Mouse (Mus musculus) gastrocnemius, adult 2 months (tissue): ENCODE measurements around the gene Kmt2d. TPM values are rescaled to one million over a fixed set of nuclear protein-coding genes. Genes with fewer than 3 reads are reported as not detected.

Source experiments
- DNase-seq: peaks from one replicate; pipeline ENCODE4 v3.0.0; 2022
- H3K27ac ChIP-seq: fragments of 200-600 bp; 2 replicates; pipeline ENCODE4 v1.8.1; 2022; ENCODE audit warnings: mild to moderate bottlenecking
- H3K4me3 ChIP-seq: fragments of 200-600 bp; 2 replicates; pipeline ENCODE4 v1.8.1; 2022; ENCODE audit warnings: mild to moderate bottlenecking, moderate library complexity
- CTCF ChIP-seq: fragments of 200-600 bp; IDR thresholded peaks from 2 replicates; pipeline ENCODE4 v1.8.1; 2022; ENCODE audit warnings: antibody characterized with exemption, mild to moderate bottlenecking, moderate library complexity
- intact Hi-C: fragments of 180-260 bp; cut with DNase I; formaldehyde crosslinking; loops from one replicate; pipeline ENCODE4 v1.15.1; 2025
- total RNA-seq, 2 experiments: library from RNA; stranded (reverse); gene quantifications; 2 replicates each; pipeline ENCODE4 v1.2.3; 2021

Kmt2d gene
- total RNA-seq, 2 experiments from 2014 or later: 53.6 to 56.3 TPM

- DNase-seq: no peak
- TF ChIP-seq CTCF: no peak
- Histone ChIP-seq H3K27ac (no peak overlapping the region), H3K4me3 (no peak overlapping the region)
- intact Hi-C loops: no loop called here
Observed at GRCm38 (mm10) chr15:98863451-98863958, 7.5 kb downstream of the Kmt2d start.

DNA sequence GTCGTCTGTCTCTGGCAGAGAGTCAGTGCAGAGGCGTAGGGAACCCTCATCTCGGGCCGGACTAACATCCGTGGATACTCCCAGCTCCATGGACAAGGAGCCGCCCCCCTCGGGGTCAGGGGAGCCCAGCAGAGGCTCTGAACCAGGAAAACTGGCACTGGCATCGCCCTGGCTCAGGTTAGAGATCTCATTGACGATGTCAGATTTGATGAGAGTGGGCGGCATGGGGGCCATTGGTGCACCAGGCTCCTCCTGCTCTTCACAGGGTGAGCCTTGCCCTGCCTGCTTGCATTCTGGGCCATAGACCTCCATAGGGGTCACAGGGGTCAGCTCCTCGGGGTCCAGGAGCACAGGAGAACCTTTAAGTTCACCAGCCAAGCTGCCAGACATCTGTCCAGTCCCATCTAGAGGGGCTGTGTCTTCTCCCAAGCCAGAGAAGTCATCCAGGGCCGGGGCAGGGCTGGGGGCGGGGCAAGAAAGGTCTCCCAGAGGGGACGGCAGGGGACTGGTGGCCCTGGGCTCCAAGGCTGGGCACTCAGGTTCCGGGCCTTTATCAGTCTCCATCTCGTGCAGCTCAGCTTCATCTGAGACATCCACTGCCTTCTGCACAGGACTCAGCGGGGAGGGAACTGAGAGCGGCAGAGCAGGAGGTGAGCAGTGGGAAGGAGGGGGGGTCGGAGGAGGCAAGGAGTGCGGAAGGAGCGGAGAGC, 9.1 kb downstream of the Kmt2d start:
- TF ChIP-seq CTCF: no peak
- DNase-seq: no peak
- no peak overlapping the region for H3K4me3 ChIP-seq
- intact Hi-C loops: no loop called here
- no peak overlapping the region for H3K27ac ChIP-seq

DNA sequence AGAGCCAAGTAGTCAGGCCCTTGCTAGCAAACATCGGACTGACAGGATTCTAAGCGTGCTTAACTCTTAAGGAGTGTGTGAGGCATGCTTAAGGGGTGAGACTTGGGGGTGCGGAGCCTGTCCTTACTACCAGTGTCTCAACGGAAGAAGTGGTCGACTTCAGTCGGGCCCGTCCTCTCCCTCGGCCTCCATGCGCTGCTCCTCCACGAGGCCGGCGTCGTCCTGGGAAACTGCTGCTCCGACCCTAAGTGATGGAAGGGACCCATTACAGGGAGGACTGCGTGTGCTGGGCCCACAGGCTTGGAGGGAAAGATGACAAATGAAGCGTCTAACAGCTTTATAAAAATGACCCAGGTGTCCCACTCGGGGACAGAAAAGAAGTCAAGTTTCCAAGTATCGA, 10.1 kb downstream of the Kmt2d start:
- TF ChIP-seq CTCF: no peak
- no peak overlapping the region for H3K4me3 ChIP-seq
- DNase-seq: no peak
- intact Hi-C loops: no loop called here
- no peak overlapping the region for H3K27ac ChIP-seq

- no peak overlapping the region for H3K27ac ChIP-seq
- no peak for DNase-seq
- no peak for TF ChIP-seq CTCF
- intact Hi-C loops: no loop called here
- no peak overlapping the region for H3K4me3 ChIP-seq
Observed at GRCm38 (mm10) chr15:98859319-98860043, 11.5 kb downstream of the Kmt2d start.

- DNase-seq: no peak
- intact Hi-C loops: no loop called here
- no peak overlapping the region for H3K27ac ChIP-seq
- no peak for TF ChIP-seq CTCF
- no peak overlapping the region for H3K4me3 ChIP-seq
Observed at GRCm38 (mm10) chr15:98854214-98854613, 16.8 kb downstream of the Kmt2d start.

DNA sequence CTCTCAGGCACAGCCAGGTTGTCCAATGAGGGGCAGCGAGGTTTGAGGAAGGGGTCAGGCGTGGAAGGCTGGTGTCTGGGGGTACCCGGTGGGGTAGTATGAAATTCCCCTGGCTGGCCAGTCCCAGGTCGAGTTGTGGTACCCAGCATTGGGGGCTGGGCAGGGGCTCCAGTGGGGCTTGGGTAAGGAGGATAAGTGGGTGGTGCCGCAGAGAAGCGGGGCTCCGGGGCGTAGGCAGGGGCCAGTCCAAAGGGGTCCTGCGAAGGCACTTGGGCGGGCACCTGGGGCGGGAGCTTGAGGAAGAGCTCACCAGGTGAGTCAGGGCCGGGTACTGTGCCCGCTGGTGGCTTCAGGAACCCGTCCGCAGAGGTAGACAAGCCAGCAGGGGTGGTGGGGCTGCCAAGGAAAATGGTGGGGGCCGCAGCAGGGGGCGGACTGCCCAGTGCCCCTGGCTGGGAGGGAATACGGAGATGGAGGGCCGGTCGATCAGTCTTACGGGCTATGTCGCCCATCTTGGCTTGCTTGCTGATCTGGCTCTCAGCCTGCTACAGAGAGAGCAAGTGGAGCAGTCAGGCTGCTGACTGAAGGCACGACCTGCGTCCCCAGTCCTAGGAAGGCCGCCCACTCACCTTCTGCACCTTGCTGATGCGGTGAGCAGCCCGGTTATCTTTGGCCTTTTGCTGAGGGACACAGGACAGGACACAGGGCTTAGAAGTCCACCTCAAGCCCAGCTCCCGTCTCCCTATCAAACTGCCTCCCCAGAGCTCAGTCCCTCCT, 17.7 kb downstream of the Kmt2d start:
- no peak overlapping the region for H3K27ac ChIP-seq
- intact Hi-C loops: no loop called here
- TF ChIP-seq CTCF: no peak
- no peak overlapping the region for H3K4me3 ChIP-seq
- peak; percentile 25 for DNase-seq

- Histone ChIP-seq H3K27ac (no peak overlapping the region), H3K4me3 (no peak overlapping the region)
- TF ChIP-seq CTCF: no peak
- intact Hi-C loops: no loop called here
- DNase-seq: peak; percentile 14
Observed at GRCm38 (mm10) chr15:98852733-98853132, 18.3 kb downstream of the Kmt2d start.

DNA sequence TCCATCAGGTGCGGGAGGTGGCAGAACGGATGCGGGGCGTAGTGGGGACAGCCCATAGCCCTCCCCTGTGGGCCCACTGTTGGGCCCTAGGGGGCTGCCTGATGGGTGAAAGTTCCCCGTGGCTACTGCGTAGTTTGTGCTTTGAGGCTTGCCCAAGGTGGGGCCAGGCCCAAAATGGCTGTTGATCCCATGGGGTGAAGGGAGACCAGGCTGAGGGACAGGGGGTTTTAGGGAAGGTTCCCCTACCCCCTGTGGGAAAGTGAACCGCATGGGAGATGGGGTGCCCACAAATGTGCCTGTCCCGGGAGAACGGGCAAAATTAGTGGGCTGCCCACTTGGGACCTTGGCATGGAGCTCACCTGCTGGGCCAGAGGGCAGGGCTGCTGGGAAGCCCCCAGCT, 18.9 kb downstream of the Kmt2d start:
- no peak for TF ChIP-seq CTCF
- Histone ChIP-seq H3K4me3 (no peak overlapping the region), H3K27ac (no peak overlapping the region)
- DNase-seq: peak; percentile 26
- intact Hi-C loops: no loop called here

DNA sequence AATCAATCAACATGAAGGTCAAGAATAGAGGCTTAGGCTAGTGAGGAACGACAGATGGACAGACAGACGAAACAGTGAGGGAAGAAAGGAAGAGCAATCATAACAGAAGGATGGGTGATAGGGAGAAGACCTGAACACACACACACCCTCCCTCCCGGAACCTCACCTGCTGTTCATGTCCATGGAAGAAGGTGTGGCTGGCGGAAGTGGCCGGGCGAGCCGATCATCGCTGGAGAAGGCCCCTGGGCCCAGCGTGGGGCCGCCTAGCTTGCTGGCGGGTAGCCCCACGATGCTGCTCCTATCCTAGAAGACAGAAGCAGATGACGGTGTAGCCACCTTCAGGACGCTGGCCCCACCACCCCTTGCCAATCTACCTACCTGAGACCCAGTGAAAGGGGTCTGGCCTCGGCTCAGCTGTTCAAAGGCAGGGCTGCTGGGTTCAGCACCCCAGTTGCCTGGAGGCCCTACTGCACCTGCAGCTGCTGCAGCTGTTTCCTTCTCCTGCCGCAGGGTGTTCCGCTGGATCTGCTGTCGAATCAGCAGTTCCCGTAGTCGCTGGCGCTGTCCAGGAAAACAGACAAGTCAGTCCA, 19.7 kb downstream of the Kmt2d start:
- peak; percentile 24 for DNase-seq
- TF ChIP-seq CTCF: no peak
- intact Hi-C loops: no loop called here
- H3K27ac ChIP-seq: no peak overlapping the region
- H3K4me3 ChIP-seq: no peak overlapping the region

DNA sequence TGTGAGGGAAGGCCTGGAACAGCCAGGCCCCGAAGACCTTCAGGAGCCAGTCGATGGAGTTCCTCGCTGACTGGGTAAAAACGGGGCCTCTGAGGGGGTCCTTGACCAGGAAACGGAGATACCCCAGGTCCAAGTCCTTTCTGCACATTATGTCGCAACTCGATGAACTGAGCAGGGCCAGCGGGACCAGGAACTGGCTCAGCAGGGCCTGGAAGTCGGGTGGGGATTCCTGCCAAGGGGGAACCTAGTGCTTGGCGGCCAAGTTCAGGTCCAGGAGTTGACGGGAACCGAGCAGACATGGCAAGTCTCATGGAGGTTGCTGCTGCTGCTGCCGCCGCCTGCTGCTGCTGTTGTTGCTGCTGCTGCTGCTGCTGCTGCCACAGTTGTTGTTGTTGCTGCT, 20.3 kb downstream of the Kmt2d start:
- intact Hi-C loops: no loop called here
- Histone ChIP-seq H3K27ac (peak overlapping the region; percentile 16; the same call in 1 of the 2 replicates), H3K4me3 (no peak overlapping the region)
- TF ChIP-seq CTCF: no peak
- peak; percentile 57 for DNase-seq

- no peak for DNase-seq
- TF ChIP-seq CTCF: no peak
- no peak overlapping the region for H3K4me3 ChIP-seq
- H3K27ac ChIP-seq: no peak overlapping the region
- intact Hi-C loops: no loop called here
Observed at GRCm38 (mm10) chr15:98849956-98850600, 20.9 kb downstream of the Kmt2d start.

- intact Hi-C loops: no loop called here
- DNase-seq: no peak
- no peak overlapping the region for H3K27ac ChIP-seq
- H3K4me3 ChIP-seq: no peak overlapping the region
- TF ChIP-seq CTCF: no peak
Observed at GRCm38 (mm10) chr15:98849165-98849564, 21.8 kb downstream of the Kmt2d start.
